Mouse (Mus musculus): ENCODE data around the gene Zcchc7. TPM values are rescaled to one million over a fixed set of nuclear protein-coding genes. Genes with fewer than 3 reads are reported as not detected.
A peak's percentile ranks its signal among the peaks of the same experiment; 100 is the strongest.

Gene Zcchc7
- polyA plus RNA-seq, 1 experiment, result 15.9 TPM

DNA sequence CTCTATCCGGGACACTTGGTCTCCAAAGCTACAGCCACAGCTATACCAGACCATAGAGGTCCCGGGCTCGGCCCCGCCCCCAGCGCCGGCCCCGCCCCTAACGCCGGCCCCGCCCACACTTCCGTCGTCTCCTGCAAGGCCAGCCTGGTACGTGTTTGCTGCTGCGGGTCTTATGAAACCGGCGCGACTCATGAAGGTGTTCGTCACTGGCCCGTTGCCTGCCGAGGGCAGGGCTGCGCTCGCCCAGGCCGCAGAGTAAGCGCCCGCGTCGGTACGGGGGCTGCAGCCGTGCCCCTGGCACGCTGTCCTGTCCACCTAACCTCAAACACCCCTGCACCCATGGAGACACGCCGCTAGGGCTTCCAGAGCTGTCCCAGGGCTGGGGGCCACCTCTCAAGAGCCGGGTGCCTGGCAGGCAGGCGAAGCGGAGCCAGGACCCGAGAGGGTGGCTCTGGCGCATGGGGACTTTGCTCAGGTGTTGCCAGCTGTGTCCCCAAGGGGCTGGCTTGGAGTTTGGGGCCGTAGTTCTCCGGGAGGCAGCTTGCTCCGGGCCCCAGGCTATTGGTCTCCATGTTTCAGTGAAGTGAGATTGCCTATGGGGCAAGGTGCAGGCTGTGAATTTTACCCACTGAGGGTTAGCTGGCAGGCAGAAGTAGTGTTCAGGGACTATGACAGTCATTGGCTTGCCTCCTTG is 225.8 kb downstream of the Zcchc7 start, which contains the start of gene Grhpr:
TSS of gene Grhpr (plus strand) at position 116 of the 694 bp plus-strand sequence.
- TF ChIP-seq POLR2A (IDR thresholded peaks at IDR 0.05; ENCODE audit: borderline replicate concordance, extremely low read depth, low read depth, low read length), result peak; percentile 81
- TF ChIP-seq CTCF (IDR thresholded peaks at IDR 0.05; ENCODE audit: insufficient read depth, low read length), result 0 out of 2 replicates have a peak, but pooled peaks have one; percentile 4
- H3K4me1 ChIP-seq (ENCODE audit: control insufficient read depth, insufficient read depth, low read length), result peaks cover 3% of the 10 kb centered on the region
- peak within 1 kb of the TSS; percentile 95 for H3K4me3 ChIP-seq (replicated peaks; ENCODE audit: extremely low read depth, low read depth, low read length)
- WGBS, result 1% methylated on average over 40 of the region's 40 CpGs
- DNase-seq, result peak; percentile 78

Other genes with a start within 250 kb of the Zcchc7 start
- 6.1 and 6.7 TPM in 2 replicates for gene Pax5, start 45.4 kb upstream of the Zcchc7 start, polyA plus RNA-seq (2012; rRNA removed)
- 28.2 and 29.8 TPM in 2 replicates for gene Grhpr, start 225.5 kb downstream of the Zcchc7 start, polyA plus RNA-seq (2012; rRNA removed)

Data from lung, adult 2 months (tissue).